Mouse (Mus musculus) brain, embryonic 14.5 days (tissue): ENCODE results near the gene Limch1.

Experiments used
- CTCF ChIP-seq: fragments of 200-500 bp; IDR thresholded peaks from 2 replicates; pipeline ENCODE4 v1.5.1; 2012; ENCODE audit warnings: inconsistent platforms, mild to moderate bottlenecking, moderate library complexity, borderline replicate concordance; ENCODE audit not compliant: insufficient read depth, insufficient read length; ENCODE audit errors: extremely low read depth
- POLR2A ChIP-seq: fragments of 200-500 bp; IDR thresholded peaks from 2 replicates; pipeline ENCODE4 v1.6.1; 2012; ENCODE audit warnings: mild to moderate bottlenecking, inconsistent platforms, borderline replicate concordance; ENCODE audit not compliant: poor library complexity, insufficient read depth, insufficient read length, severe bottlenecking; ENCODE audit errors: extremely low read depth

GRCm38 (mm10) chr5:66866019-66866418 is 120.4 kb downstream of the Limch1 start:
- no peak for TF ChIP-seq CTCF
- no peak for TF ChIP-seq POLR2A
